12 mouse cellular contexts compared by ENCODE assay signal in genomic region chr2:157407596-157407995, GRCm38 (mm10). TPM values are rescaled to one million over a fixed set of nuclear protein-coding genes. Genes with fewer than 3 reads are reported as not detected.
DNase-seq lines count a peak whose midpoint lies in the region; ATAC-seq lines count a peak whose summit lies in the region.
"Had no signal": no experiment of that assay in that cellular context is flagged by ENCODE, and none has a peak within 500 bp of the region (broad histone marks: within the 10 kb centered on the region; RNA-seq: fewer than 3 reads in every experiment).

No protein-coding gene starts in this region.

- H3K27ac ChIP-seq in kidney, embryonic 15.5 days, result no peak overlapping the region
- H3K27ac ChIP-seq: embryonic facial prominence, embryonic 12.5 days; liver, embryonic 15.5 days had no signal

- no peak overlapping the region for H3K4me2 ChIP-seq in kidney, embryonic 15.5 days
- H3K4me2 ChIP-seq: embryonic facial prominence, embryonic 12.5 days; liver, embryonic 15.5 days had no signal

- no peak overlapping the region for H3K4me3 ChIP-seq in kidney, embryonic 15.5 days (replicated peaks)
- H3K4me3 ChIP-seq: embryonic facial prominence, embryonic 12.5 days; liver, embryonic 15.5 days had no signal

- no peaks in the 10 kb centered on the region for H3K36me3 ChIP-seq in kidney, embryonic 15.5 days
- H3K36me3 ChIP-seq: embryonic facial prominence, embryonic 12.5 days; liver, embryonic 15.5 days had no signal

- no peaks in the 10 kb centered on the region for H3K27me3 ChIP-seq in kidney, embryonic 15.5 days
- H3K27me3 ChIP-seq: embryonic facial prominence, embryonic 12.5 days; liver, embryonic 15.5 days had no signal

- DNase-seq in adrenal gland, adult (ENCODE audit: inconsistent age in 2 of 2, low spot score in 1 of 2), result peak; percentile 54 to 76
- DNase-seq in adrenal gland, postnatal 4 days (ENCODE audit: low spot score in 2 of 2), result no peak
- DNase-seq in urinary bladder, postnatal 14 days (ENCODE audit: low spot score), result peak; percentile 72
- no peak for DNase-seq in urinary bladder, postnatal 4 days (ENCODE audit: low spot score in 2 of 2)
- DNase-seq in lung, adult 18-20 months, result peak; percentile 65 to 75
- no peak for DNase-seq in embryo, embryonic 10.5 days (ENCODE audit: low spot score)
- DNase-seq in neural tube, embryonic 10.5 days (ENCODE audit: extremely low spot score, low spot score), result no peak
- DNase-seq: kidney, adult 9 months; thymus, postnatal 36 days had no signal

- 85% methylated on average over 7 of the region's 7 CpGs for WGBS in kidney, embryonic 15.5 days

- no peaks in the 10 kb centered on the region for H3K9me3 ChIP-seq in kidney, embryonic 15.5 days (replicated peaks)
- H3K9me3 ChIP-seq: embryonic facial prominence, embryonic 12.5 days; liver, embryonic 15.5 days had no signal

- no peak for ATAC-seq in kidney, embryonic 15.5 days (replicated peaks; ENCODE audit: low FRiP score)

- no peak overlapping the region for H3K9ac ChIP-seq in kidney, embryonic 15.5 days
- H3K9ac ChIP-seq: embryonic facial prominence, embryonic 12.5 days; liver, embryonic 15.5 days had no signal

- H3K4me1 ChIP-seq in kidney, embryonic 15.5 days, result peaks cover 16% of the 10 kb centered on the region; the same call in 1 of the 2 replicates
- H3K4me1 ChIP-seq: liver, embryonic 15.5 days had no signal

RNA-seq across cellular contexts. Expression of gene Src, which starts 10.6 kb away (rescaled TPM):
- 10 to 100 TPM; 34.0 to 36.7 TPM for total RNA-seq in adrenal gland, postnatal 4 days (2021)
- polyA plus RNA-seq in kidney, embryonic 15.5 days (2015; fragmentation: Nextera tagmentation; extraction: Ambion mirVana), result 17.6 and 18.2 TPM in 2 replicates

RNA-seq across cellular contexts. Expression of gene Manbal, which starts 40.2 kb away (rescaled TPM):
- total RNA-seq in adrenal gland, postnatal 4 days (2021), result 10 to 100 TPM; 49.9 to 50.4 TPM
- polyA plus RNA-seq in kidney, embryonic 15.5 days (2015; fragmentation: Nextera tagmentation; extraction: Ambion mirVana), result 71.7 and 81.2 TPM in 2 replicates

Comparison
In these comparisons a context has a peak if more than half of its experiments do, and no peak if none do; other contexts are left out.
1. DNase-seq: peak in adrenal gland, adult (2 of 2), urinary bladder, postnatal 14 days (single experiment) and lung, adult 18-20 months (2 of 2); none in adrenal gland, postnatal 4 days (0 of 2), urinary bladder, postnatal 4 days (0 of 2), embryo, embryonic 10.5 days (single experiment) and neural tube, embryonic 10.5 days (single experiment).